Mouse (Mus musculus): ENCODE data around the gene Srl.
"Not testable (repeated sequence)": the region's sequence is repeated elsewhere in the genome, so short reads cannot be mapped to it uniquely, and the experiment has no call there.

Gene Srl

DNA sequence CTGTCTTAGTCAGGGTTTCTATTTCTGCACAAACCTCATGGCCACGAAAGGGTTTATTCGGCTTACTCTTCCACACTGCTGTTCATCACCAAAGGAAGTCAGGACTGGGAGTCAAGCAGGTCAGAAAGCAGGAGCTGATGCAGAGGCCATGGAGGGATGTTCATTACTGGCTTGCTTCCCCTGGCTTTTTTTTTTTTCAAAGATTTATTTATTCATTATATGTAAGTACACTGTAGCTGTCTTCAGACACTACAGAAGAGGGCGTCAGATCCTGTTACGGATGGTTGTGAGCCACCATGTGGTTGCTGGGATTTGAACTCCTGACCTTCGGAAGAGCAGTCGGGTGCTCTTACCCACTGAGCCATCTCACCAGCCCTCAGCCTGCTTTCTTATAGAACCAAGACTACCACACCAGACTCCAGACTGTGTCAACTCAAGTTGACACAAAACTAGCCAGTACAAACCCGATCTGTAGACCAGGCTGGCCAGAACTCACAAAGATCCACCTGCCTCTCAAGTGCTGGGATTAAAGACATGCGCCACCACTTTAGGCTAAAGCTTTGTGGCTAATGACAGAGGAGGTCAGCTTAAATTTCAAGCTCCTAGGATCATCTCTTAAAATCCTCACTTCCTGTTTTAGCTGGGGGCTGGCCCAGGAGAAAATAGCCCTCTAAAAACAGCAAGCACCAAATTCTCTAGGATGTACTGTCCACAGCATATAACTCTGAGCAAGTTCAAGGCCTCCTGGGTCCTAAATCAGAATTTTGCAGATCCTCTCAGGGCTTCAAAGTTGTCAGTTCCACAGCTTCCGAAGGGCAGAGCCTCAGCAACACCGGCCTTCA is 67.4 kb downstream of the Srl start:
- not testable (repeated sequence) for DNase-seq (ENCODE audit: low spot score in 2 of 2)

- no peak for DNase-seq (ENCODE audit: low spot score in 2 of 2)
These were observed 68.4 kb downstream of the Srl start for GRCm38 (mm10) chr16:4473231-4473630.

DNA sequence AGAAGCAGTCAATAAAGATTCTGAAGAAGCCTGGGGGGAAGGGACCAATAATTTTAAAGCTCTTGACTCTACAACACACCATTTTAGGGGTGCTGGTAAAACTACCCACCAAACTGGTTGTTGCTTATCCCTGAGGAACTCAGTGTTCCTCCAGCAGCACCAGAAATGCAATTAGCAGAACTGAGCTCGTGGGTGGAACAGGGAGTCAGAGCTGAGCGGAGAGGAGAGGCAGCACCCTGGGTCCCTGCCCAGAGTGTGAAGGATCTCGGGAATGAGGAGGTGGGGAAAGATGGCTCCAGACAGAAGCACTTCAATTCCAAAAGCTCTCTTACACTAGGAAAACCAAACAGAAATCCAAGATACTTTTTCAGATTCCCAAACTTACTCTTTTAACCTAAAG is 68.9 kb downstream of the Srl start:
- DNase-seq (ENCODE audit: low spot score in 2 of 2) = peak; percentile 80 to 81

DNA sequence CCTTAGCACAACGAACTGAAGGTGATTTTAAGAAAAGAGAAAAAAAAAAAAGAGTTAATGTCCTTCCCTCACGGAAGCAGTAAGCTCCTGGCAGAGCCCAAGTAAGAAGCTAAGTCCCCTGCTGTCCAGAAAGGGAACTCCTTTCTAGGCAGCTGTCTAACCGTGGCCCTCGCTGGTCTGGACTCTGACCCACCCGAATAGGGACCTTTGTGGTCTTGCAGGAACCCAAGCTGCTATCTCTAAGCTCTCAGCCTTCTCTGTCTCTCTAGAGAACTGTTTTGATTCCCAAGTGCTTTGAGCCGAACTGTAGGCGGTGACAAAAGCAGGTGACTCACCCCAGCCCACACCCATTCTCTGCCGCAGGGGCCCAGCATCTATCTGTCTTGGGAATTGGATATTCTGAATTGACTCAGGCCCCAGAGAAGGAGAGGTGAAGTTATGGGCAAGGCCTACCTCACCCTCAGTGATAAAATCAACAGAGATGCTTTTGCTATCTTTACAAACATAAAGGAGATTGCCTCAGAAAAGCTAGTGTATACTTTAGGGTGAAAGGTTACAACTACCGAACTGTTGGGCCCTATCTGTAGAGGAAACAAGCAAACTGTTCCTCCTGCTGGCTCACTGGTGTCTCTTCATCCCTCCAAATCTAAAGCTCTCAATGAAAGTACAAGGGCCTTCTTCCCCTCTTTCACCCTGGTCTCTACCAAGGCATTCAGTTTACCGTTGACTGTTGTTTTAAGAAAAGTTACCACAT is 71.8 kb downstream of the Srl start:
- no peak for DNase-seq (ENCODE audit: low spot score in 2 of 2)

GRCm38 (mm10) chr16:4464529-4465089 is 77.0 kb downstream of the Srl start:
- no peak for DNase-seq (ENCODE audit: low spot score in 2 of 2)

GRCm38 (mm10) chr16:4457927-4458326 is 83.7 kb downstream of the Srl start:
- DNase-seq (ENCODE audit: low spot score in 2 of 2) = no peak

DNA sequence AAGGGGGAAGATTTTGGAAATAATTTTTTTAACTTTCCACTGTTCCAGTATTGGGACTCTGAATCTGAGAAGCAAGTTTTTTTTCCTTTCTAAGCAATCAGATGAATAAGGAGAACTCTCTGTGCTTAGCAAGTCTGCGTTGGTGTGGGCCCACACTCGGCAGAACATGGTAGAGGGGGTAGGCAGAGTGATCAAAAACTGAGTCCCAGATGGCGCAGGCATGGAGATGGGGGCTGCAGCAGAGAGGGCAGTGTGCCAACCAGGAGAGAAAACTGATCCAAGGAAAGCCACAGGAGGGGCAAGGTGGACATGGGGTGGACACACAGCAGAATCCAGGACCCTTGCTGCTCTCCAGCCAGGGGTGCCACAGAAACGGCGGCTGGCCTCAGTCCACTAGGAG is 85.2 kb downstream of the Srl start:
- DNase-seq (ENCODE audit: low spot score in 2 of 2) = peak; percentile 65 to 80

DNA sequence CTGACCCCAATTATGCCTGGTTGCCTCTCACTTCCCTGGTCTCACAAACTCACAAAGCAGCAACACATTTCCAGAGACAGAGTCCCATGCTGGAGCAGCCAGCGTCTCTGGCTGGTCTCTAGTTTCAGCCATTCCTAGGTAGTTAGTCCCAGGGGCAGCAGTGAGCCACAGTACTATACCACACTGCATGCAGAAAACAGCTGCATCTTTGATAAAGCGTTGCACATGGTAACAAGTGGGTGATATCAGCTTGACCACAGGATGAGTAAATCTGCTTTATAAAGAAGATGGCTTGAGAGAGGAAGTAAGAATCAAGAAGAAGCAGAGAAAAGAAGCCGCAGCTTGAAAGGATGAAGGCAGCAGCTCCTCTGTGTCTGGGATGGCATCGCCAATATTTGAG is 85.9 kb downstream of the Srl start:
- no peak for DNase-seq (ENCODE audit: low spot score in 2 of 2)

DNA sequence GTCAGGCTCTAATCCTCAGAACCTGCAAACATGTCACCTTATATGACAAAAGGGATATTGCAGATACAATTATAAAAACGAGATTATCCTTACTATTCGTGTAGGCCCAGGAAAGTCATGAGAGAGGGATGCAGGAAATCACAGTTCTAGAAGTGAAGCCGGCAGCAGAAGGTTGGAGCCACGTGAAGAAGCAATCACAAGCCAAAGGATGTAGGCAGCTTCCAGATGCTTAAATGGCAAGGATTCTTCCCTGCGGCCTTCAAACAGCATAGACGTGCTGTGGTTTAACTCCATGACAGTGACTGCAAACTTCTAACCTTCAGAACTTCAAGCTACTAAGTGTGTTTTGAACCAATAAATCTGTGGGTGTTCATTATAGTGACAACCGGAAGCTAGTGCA is 87.1 kb downstream of the Srl start:
- peak in 1 of 2 experiments; percentile 40 for DNase-seq (ENCODE audit: low spot score in 2 of 2)

- no peak for DNase-seq (ENCODE audit: low spot score in 2 of 2)
These were observed 92.2 kb downstream of the Srl start for GRCm38 (mm10) chr16:4449418-4449817.

DNA sequence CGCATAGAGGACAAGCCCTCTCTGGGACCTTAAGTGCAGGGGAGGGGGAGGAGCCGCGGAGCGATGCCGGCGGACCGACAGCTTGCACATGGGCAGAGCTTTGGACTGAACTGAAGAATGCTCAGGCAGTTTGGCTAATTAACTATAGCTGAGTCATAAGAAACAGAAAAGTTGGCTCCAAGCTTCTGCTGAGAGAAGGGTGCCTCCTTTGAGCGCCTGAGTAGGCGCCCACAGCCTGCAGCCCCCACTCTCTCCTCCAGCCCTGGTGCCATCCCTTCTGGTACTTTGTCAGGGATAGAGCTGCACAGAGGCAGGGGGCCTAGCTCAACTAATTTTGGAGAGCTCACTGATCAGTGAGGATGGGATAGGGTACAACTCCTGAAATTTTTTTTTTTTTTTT is 93.4 kb downstream of the Srl start:
- peak; percentile 39 to 55 for DNase-seq (ENCODE audit: low spot score in 2 of 2)

DNA sequence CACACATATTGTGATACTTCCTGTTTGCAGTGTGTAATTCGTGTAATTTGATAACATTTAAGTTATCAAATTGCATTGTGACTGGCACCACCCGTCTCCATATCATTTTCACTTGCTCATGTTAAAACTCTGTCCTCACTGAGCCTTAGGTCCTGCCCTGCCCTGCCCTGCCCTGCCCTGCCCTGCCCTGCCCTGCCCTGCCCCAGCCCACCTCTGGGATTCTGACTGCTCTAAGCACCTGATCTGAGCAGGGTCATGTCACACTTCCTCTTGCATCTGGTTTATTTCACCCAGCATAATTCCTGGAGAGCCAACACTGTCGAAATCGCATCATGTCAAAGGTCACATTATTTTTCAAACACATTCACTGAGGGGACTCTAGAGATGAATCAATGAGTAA is 95.2 kb downstream of the Srl start:
- no peak for DNase-seq (ENCODE audit: low spot score in 2 of 2)

DNA sequence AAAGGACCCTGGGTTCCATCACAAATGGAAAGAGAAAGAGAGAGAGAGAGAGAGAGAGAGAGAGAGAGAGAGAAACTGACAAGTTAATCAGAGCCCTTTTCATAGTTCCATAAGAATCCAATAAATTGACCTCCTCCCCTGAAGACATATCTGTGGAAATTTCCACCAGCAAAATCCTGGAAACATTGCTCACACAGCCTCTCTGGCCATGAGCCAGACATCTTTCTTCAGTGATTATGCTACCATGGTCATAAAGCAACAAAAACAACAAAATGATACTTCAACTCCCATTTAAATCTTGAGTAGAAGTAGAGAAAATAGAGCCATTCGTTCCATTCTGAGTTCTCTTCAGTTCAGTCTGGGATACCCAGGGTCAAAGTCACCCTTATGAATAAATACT is 97.2 kb downstream of the Srl start:
- no peak for DNase-seq (ENCODE audit: low spot score in 2 of 2)

DNA sequence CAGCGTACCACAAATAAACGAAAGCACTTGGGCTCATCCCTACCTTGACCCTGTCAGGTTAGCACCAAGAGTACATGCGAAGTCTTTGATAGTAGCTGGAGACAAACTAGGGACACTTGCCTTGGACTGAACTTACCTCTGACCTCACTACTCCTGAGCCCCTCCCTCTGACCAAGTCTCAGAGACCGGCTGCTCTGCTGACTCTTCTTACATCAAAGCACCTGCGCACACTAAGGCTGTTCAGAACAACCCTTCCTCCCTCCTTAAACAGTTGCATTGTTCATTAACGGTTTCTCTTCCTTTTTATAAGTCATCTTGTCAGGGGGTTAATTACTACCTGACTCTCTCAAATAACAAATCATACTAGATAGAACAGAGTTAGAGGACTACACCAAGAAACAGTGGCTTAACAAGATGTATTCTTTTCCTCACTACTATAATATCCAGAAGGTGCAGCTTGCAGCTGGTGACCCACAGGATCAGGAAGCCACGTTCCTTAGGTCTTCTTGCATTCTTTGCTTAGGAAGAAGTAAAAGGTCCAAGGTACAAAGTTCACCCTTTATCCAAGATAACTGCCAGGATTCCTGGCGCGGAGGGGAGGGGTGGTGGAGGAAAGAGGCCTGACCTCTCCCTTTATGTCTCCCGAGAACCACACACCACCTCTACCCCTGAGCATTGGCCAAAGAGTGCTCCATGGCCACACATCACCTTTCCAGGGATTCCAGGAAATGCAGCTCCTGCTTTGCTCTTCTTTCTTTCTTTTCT is 102.1 kb downstream of the Srl start:
- DNase-seq (ENCODE audit: low spot score in 2 of 2) = no peak

GRCm38 (mm10) chr16:4436738-4437137 is 104.9 kb downstream of the Srl start:
- DNase-seq (ENCODE audit: low spot score in 2 of 2) = no peak

DNA sequence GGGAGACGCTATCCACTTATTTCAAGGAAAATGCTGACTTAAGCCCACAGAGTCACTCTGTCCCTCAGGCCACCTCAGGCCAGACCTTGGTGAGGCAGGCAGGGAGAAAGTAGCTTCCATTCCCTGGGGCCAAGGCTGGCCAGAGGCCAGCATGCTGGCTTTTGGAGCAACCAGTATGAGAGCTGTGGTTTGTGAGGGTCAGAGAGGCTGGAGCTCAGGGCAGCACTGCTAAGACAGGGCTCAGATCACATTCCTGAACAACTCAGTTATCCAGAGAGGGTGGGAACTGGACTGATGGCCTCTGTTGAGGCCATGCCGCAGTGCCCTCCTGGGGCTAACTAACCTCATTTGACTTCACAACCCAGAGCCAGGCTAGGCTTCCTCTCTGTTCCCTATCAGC is 106.2 kb downstream of the Srl start:
- no peak for DNase-seq (ENCODE audit: low spot score in 2 of 2)

GRCm38 (mm10) chr16:4431841-4432240 is 109.8 kb downstream of the Srl start:
- no peak for DNase-seq (ENCODE audit: low spot score in 2 of 2)

DNA sequence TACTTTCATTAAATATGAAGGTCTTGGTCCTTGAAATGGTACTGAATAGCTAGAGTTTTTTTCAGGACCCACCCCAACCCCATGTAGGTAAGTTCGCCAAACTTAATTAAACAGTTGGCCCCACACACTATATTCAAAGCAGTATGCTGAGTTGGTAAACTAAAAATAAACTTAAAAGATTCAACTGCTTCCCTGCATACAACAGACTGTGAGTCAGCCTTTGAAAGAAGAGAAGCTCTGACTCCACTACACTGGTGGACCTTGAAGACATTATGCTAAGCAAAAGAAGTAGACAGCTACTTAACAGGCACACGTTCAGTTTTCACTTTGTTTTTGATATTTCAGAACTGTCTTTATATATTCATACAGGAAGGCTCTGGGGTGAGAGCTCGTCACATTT is 110.6 kb downstream of the Srl start:
- DNase-seq (ENCODE audit: low spot score in 2 of 2) = no peak

GRCm38 (mm10) chr16:4430232-4430631 is 111.4 kb downstream of the Srl start:
- DNase-seq (ENCODE audit: low spot score in 2 of 2) = no peak
